Mouse (Mus musculus) E14TG2a.4 (cell line): ENCODE data around the gene Fam189a1.

ENCODE experiments used
- CTCF ChIP-seq: conservative IDR thresholded peaks from 2 replicates; pipeline ENCODE4 v1.5.1; 2014; ENCODE audit warnings: low read length
- POU5F1 ChIP-seq: IDR thresholded peaks from 2 replicates; pipeline ENCODE4 v1.6.1; 2014; ENCODE audit warnings: low read length, borderline replicate concordance

- TF ChIP-seq CTCF (no peak), POU5F1 (no peak)
These were observed 244.4 kb downstream of the Fam189a1 start for GRCm38 (mm10) chr7:64911945-64912344.
